Mouse (Mus musculus) midbrain, embryonic 13.5 days (tissue): ENCODE data around the gene Olfr522. TPM values are rescaled to one million over a fixed set of nuclear protein-coding genes. Genes with fewer than 3 reads are reported as not detected.

Experiments
- ATAC-seq: fragments of 200-750 bp; cut with Nextera tagmentation; 2 replicates; pipeline ENCODE4 v1.8.0; 2017; ENCODE audit warnings: mild to moderate bottlenecking, moderate TSS enrichment, moderate library complexity
- H3K27ac ChIP-seq: fragments of 300-500 bp; sonication (generic); 2 replicates; pipeline ENCODE4 v1.5.1; 2015; ENCODE audit warnings: inconsistent platforms, mild to moderate bottlenecking, moderate library complexity
- H3K27me3 ChIP-seq: fragments of 300-500 bp; sonication (generic); 2 replicates; pipeline ENCODE4 v1.6.1; 2015; ENCODE audit warnings: mild to moderate bottlenecking, inconsistent platforms
- H3K36me3 ChIP-seq: fragments of 300-500 bp; sonication (generic); 2 replicates; pipeline ENCODE4 v1.6.1; 2015; ENCODE audit warnings: mild to moderate bottlenecking, inconsistent platforms
- H3K4me1 ChIP-seq: fragments of 300-500 bp; sonication (generic); replicated peaks from 2 replicates; pipeline ENCODE4 v1.6.1; 2015; ENCODE audit warnings: inconsistent platforms
- H3K4me2 ChIP-seq: fragments of 300-500 bp; sonication (generic); replicated peaks from 2 replicates; pipeline ENCODE4 v1.6.1; 2015; ENCODE audit warnings: moderate library complexity, mild to moderate bottlenecking, inconsistent platforms
- H3K4me3 ChIP-seq: fragments of 300-500 bp; sonication (generic); replicated peaks from 2 replicates; pipeline ENCODE4 v1.5.1; 2015; ENCODE audit warnings: mild to moderate bottlenecking, inconsistent platforms
- H3K9ac ChIP-seq: fragments of 300-500 bp; sonication (generic); replicated peaks from 2 replicates; pipeline ENCODE4 v1.6.1; 2015; ENCODE audit warnings: mild to moderate bottlenecking, inconsistent platforms
- H3K9me3 ChIP-seq: fragments of 300-500 bp; sonication (generic); 2 replicates; pipeline ENCODE4 v1.6.1; 2016; ENCODE audit warnings: mild to moderate bottlenecking, inconsistent platforms
- WGBS: fragments of 180-500 bp; shearing (Covaris S2); methylation state at CpG from one replicate; pipeline ENCODE4 v1.1.7; 2015; 5-methylcytosine and 5-hydroxymethylcytosine counted together
- polyA plus RNA-seq: library from polyadenylated mRNA; unstranded; fragments of >200 nt; fragmentation: Nextera tagmentation; extraction: Ambion mirVana; gene quantifications from 2 replicates; pipeline ENCODE4 v1.2.1, GENCODE M21; 2015

Olfr522 gene
- polyA plus RNA-seq, 1 experiment from 2014 or later, result not detected

GRCm38 (mm10) chr7:140126022-140126350, 38.6 kb downstream of the Olfr522 start:
- H3K36me3 ChIP-seq, result no peaks in the 10 kb centered on the region
- H3K27ac ChIP-seq, result no peak overlapping the region
- peaks cover 13% of the 10 kb centered on the region for H3K4me1 ChIP-seq
- peak overlapping the region; percentile 86 for H3K4me2 ChIP-seq
- WGBS, result 7% methylated on average over 5 of the region's 5 CpGs
- no peak; the same call in 1 of the 2 replicates for ATAC-seq
- H3K27me3 ChIP-seq, result peaks cover 3% of the 10 kb centered on the region; the same call in 1 of the 2 replicates
- peak overlapping the region; percentile 66 for H3K4me3 ChIP-seq
- no peaks in the 10 kb centered on the region for H3K9me3 ChIP-seq
- peak overlapping the region; percentile 80 for H3K9ac ChIP-seq

- Histone ChIP-seq H3K36me3 (no peaks in the 10 kb centered on the region), H3K4me3 (peak overlapping the region; percentile 66), H3K4me1 (peaks cover 13% of the 10 kb centered on the region), H3K27me3 (peaks cover 3% of the 10 kb centered on the region; the same call in 1 of the 2 replicates), H3K27ac (0 out of 2 replicates have a peak overlapping the region, but pooled peaks have one; percentile 17), H3K9me3 (no peaks in the 10 kb centered on the region), H3K9ac (peak overlapping the region; percentile 80), H3K4me2 (peak overlapping the region; percentile 86)
- WGBS, result 2% methylated on average over 40 of the region's 40 CpGs
- peak; percentile 94 for ATAC-seq
Observed at GRCm38 (mm10) chr7:140125278-140126021, 39.1 kb downstream of the Olfr522 start.

DNA sequence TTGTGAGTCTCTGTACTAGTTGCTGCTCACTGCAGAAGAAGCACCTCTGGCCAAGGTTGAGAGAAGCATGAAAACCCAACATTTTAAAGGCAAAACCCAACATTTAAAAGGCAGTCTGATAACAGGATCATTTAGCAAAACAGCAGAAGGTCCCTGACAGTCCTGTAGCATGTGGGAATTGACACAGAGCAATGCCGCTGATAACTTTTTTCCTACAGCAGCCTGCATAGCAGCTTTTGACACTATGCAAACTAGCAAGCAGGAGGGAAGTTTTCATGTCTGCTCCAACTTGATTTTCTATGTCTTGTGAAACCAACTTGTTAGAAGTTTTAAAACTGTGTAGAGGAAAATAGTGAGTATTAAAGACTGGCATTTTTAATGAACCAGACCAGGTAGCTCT, 40.2 kb downstream of the Olfr522 start:
- ATAC-seq, result no peak
- 98% methylated on average over 1 of the region's 1 CpGs for WGBS

GRCm38 (mm10) chr7:140122765-140123164, 41.8 kb downstream of the Olfr522 start:
- Histone ChIP-seq H3K4me1 (peaks cover 13% of the 10 kb centered on the region), H3K9me3 (no peaks in the 10 kb centered on the region), H3K27me3 (peaks cover 3% of the 10 kb centered on the region; the same call in 1 of the 2 replicates), H3K27ac (no peak overlapping the region), H3K9ac (no peak overlapping the region), H3K4me2 (no peak overlapping the region), H3K36me3 (no peaks in the 10 kb centered on the region), H3K4me3 (no peak overlapping the region)
- ATAC-seq, result no peak
- 36% methylated on average over 4 of the region's 4 CpGs for WGBS

More for the DNA sequence above, 40.2 kb downstream of the Olfr522 start:
- Histone ChIP-seq H3K9ac (no peak overlapping the region), H3K27me3 (peaks cover 3% of the 10 kb centered on the region; the same call in 1 of the 2 replicates), H3K9me3 (no peaks in the 10 kb centered on the region), H3K4me1 (peaks cover 13% of the 10 kb centered on the region), H3K27ac (no peak overlapping the region), H3K4me3 (no peak overlapping the region), H3K4me2 (no peak overlapping the region), H3K36me3 (no peaks in the 10 kb centered on the region)

DNA sequence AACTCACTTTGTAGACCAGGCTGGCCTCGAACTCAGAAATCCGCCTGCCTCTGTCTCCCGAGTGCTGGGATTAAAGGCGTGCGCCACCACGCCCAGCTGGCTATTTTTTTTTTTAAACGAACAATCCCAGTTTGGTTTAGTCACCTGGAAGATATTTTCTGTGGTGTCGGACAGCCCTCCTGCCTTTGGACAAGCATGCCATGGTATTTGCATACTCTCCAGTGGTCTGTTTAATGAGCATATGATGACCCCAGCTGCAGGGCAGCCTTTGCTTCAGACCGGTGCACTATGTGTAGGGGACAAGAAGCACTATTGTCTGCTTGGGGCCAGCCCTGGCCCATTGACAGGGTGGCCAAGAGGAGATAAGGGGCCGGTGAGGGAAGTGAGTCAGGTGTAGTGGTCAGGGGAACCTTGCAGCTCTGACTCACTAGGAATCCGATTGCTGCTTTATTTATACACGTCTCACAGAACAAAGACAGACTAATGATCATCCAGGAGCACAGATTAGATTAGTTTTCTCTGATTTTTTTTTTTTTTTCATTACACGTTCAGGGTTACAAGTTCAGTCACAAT, 43.1 kb downstream of the Olfr522 start:
- no peaks in the 10 kb centered on the region for H3K9me3 ChIP-seq
- no peak overlapping the region for H3K4me3 ChIP-seq
- no peak overlapping the region for H3K4me2 ChIP-seq
- no peak overlapping the region for H3K9ac ChIP-seq
- peaks cover 3% of the 10 kb centered on the region; the same call in 1 of the 2 replicates for H3K27me3 ChIP-seq
- H3K4me1 ChIP-seq, result peaks cover 17% of the 10 kb centered on the region
- 74% methylated on average over 13 of the region's 13 CpGs for WGBS
- H3K27ac ChIP-seq, result no peak overlapping the region
- ATAC-seq, result no peak
- no peaks in the 10 kb centered on the region for H3K36me3 ChIP-seq

DNA sequence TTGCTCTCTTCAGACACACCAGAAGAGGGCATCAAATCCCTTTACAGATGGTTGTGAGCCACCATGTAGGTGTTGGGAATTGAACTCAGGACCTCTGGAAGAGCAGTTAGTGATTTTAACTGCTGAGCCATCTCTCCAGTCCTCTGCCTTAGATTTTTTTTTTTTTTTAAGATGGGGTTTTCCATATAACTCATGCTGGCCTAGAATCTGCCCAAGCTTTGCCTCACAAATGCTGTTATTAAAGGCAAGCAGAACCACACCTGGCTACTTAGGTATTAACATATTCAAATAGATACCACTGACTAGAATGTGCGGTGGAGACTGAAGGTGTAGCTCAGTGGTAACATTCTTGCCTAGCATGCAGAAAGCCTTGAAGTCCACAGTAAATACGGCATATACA, 44.1 kb downstream of the Olfr522 start:
- Histone ChIP-seq H3K9me3 (no peaks in the 10 kb centered on the region), H3K4me2 (no peak overlapping the region), H3K27me3 (peaks cover 3% of the 10 kb centered on the region; the same call in 1 of the 2 replicates), H3K27ac (no peak overlapping the region), H3K9ac (no peak overlapping the region), H3K36me3 (no peaks in the 10 kb centered on the region), H3K4me3 (no peak overlapping the region), H3K4me1 (peaks cover 16% of the 10 kb centered on the region)
- 92% methylated on average over 2 of the region's 2 CpGs for WGBS
- ATAC-seq, result no peak

- Histone ChIP-seq H3K27me3 (peaks cover 2% of the 10 kb centered on the region; the same call in 1 of the 2 replicates), H3K27ac (peak within 1 kb of the TSS; percentile 80), H3K9me3 (no peaks in the 10 kb centered on the region), H3K9ac (peak within 1 kb of the TSS; percentile 86), H3K4me1 (peaks cover 17% of the 10 kb centered on the region), H3K36me3 (peaks cover 14% of the 10 kb centered on the region), H3K4me3 (peak within 1 kb of the TSS; percentile 83), H3K4me2 (peak within 1 kb of the TSS; percentile 90)
- WGBS, result 4% methylated on average over 28 of the region's 28 CpGs
- ATAC-seq, result peak; percentile 96
Observed at GRCm38 (mm10) chr7:140116329-140117054, 48.1 kb downstream of the Olfr522 start, which contains the start of gene Echs1. Gene Echs1, minus strand, starts transcription at chr7:140116476.

GRCm38 (mm10) chr7:140115583-140116328, 48.8 kb downstream of the Olfr522 start, which contains the start of gene Paox:
Gene Paox, plus strand, starts transcription at chr7:140115799.
- peaks cover 22% of the 10 kb centered on the region for H3K36me3 ChIP-seq
- no peaks in the 10 kb centered on the region for H3K27me3 ChIP-seq
- peaks cover 17% of the 10 kb centered on the region for H3K4me1 ChIP-seq
- WGBS, result 3% methylated on average over 23 of the region's 23 CpGs
- peak within 1 kb of the TSS; percentile 83 for H3K4me3 ChIP-seq
- peak within 1 kb of the TSS; percentile 90 for H3K4me2 ChIP-seq
- peak within 1 kb of the TSS; percentile 86 for H3K9ac ChIP-seq
- peak; percentile 79 for ATAC-seq
- H3K27ac ChIP-seq, result peak within 1 kb of the TSS; percentile 80
- no peaks in the 10 kb centered on the region for H3K9me3 ChIP-seq

DNA sequence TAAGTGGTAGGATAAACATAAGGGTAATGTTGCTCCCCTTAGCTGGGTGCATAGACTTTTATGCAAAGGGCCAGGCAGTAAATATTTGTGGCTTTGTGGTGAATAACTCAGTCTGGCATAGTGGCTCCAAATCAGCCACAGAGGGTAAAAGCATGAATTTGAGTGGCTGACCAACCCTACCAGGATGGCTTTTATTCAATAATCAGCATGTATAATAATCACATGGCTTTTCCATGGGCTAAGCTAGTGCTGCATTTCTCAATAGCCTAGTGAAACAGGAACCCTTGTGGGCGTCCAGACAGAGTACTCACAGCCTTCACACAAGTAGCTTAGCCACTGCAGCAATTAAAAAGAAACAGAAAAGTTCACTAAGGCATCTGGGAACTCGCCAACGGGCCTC, 52.6 kb downstream of the Olfr522 start:
- H3K9me3 ChIP-seq, result no peaks in the 10 kb centered on the region
- no peak for ATAC-seq
- H3K4me1 ChIP-seq, result peaks cover 14% of the 10 kb centered on the region
- H3K27ac ChIP-seq, result no peak overlapping the region
- H3K4me3 ChIP-seq, result no peak overlapping the region
- WGBS, result 74% methylated on average over 3 of the region's 3 CpGs
- H3K27me3 ChIP-seq, result no peaks in the 10 kb centered on the region
- H3K9ac ChIP-seq, result no peak overlapping the region
- no peak overlapping the region for H3K4me2 ChIP-seq
- H3K36me3 ChIP-seq, result peaks cover 60% of the 10 kb centered on the region
